ENCODE assay signal across 10 mouse cellular contexts in the genomic region with DNA sequence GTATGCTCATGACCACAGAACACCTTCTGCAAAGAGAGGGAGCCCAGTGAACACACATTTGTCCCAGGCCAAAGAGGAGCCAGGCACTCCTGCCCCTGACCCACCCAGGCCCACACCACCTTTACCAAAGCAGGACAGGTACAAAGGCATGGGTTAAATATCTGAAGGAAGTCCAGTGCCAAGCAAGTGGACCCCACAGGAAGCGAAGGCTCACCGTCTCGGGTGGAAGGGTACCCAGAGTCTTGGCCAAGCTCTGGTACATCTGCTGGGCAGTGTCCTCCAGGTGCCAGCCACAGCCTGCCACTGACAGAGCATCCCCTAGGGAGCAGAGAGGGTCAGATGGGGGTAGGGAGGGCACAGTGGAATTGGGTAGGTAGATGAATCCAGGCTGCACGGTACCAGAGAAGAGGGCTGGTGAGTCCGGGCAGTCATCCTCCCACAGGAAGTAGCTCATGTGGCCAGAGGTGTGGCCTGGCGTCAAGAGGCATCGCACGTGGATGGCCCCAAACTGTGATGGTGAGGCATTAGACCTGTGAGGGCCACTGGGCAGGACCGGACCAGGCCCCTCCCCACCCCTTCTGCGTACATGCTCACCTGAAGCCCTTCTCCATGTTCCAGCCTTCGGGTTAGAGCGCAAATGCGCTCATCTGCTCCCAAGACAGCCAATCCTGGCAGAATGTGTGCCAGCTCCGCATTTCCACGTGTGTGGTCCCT. TPM values are rescaled to one million over a fixed set of nuclear protein-coding genes. Genes with fewer than 3 reads are reported as not detected.
DNase-seq lines count a peak whose midpoint lies in the region; ATAC-seq and TF ChIP-seq lines count a peak whose summit lies in the region.
"Had no signal": no experiment of that assay in that cellular context is flagged by ENCODE, and none has a peak within 500 bp of the region (broad histone marks: within the 10 kb centered on the region; RNA-seq: fewer than 3 reads in every experiment).

No protein-coding gene starts in this region.

- H3K27ac ChIP-seq in heart, embryonic 13.5 days (replicated peaks): no peak overlapping the region
- H3K27ac ChIP-seq in cortical plate, adult 2 months (ENCODE audit: insufficient read depth, low read length): no peak overlapping the region
- H3K27ac ChIP-seq in hindbrain, embryonic 13.5 days: peak overlapping the region; percentile 91; the same call in 1 of the 2 replicates
- no peak overlapping the region for H3K27ac ChIP-seq in midbrain, embryonic 14.5 days (replicated peaks; ENCODE audit: low read depth, low read length)

- H3K9ac ChIP-seq in heart, embryonic 13.5 days: peak overlapping the region; percentile 90
- H3K9ac ChIP-seq in hindbrain, embryonic 13.5 days: peak overlapping the region; percentile 88
- peak overlapping the region; percentile 75 for H3K9ac ChIP-seq in midbrain, embryonic 14.5 days (replicated peaks; ENCODE audit: low read length)

- no peaks in the 10 kb centered on the region for H3K9me3 ChIP-seq in heart, embryonic 13.5 days
- H3K9me3 ChIP-seq in hindbrain, embryonic 13.5 days: no peaks in the 10 kb centered on the region
- no peaks in the 10 kb centered on the region for H3K9me3 ChIP-seq in midbrain, embryonic 14.5 days (ENCODE audit: control insufficient read depth, low read length)

- H3K27me3 ChIP-seq in heart, embryonic 13.5 days (replicated peaks): no peaks in the 10 kb centered on the region
- H3K27me3 ChIP-seq in hindbrain, embryonic 13.5 days: no peaks in the 10 kb centered on the region
- H3K27me3 ChIP-seq in midbrain, embryonic 14.5 days (ENCODE audit: control insufficient read depth, insufficient read depth, low read length): no peaks in the 10 kb centered on the region

- H3K36me3 ChIP-seq in heart, embryonic 13.5 days: peaks cover 69% of the 10 kb centered on the region
- H3K36me3 ChIP-seq in hindbrain, embryonic 13.5 days: peaks cover 62% of the 10 kb centered on the region
- peaks cover 37% of the 10 kb centered on the region for H3K36me3 ChIP-seq in midbrain, embryonic 14.5 days (ENCODE audit: control insufficient read depth, insufficient read depth, low read length)

- H3K4me3 ChIP-seq in heart, embryonic 13.5 days: peak overlapping the region; percentile 79
- peak overlapping the region; percentile 74 for H3K4me3 ChIP-seq in cortical plate, adult 2 months (ENCODE audit: insufficient read depth, low read length)
- H3K4me3 ChIP-seq in hindbrain, embryonic 13.5 days: peak overlapping the region; percentile 74
- H3K4me3 ChIP-seq in midbrain, embryonic 14.5 days (replicated peaks; ENCODE audit: low read depth, low read length): peak overlapping the region; percentile 73

- no peak for DNase-seq in heart, postnatal 10 days
- DNase-seq in midbrain, embryonic 14.5 days: no peak
- DNase-seq in adrenal gland, adult 18-20 months (ENCODE audit: low spot score in 2 of 2): no peak
- no peak for DNase-seq in layer of hippocampus, adult 9-11 months
- DNase-seq in spleen, postnatal 36 days (ENCODE audit: low spot score in 2 of 2): no peak
- DNase-seq: spleen, adult 18-20 months had no signal

- intact Hi-C loops in heart, postnatal 10 days (cut with DNase I): no loop called here

- no peak for ATAC-seq in heart, embryonic 13.5 days (ENCODE audit: extremely low read depth, insufficient number of reproducible peaks, low FRiP score, low TSS enrichment)
- no peak for ATAC-seq in hindbrain, embryonic 13.5 days (ENCODE audit: low FRiP score)
- ATAC-seq in midbrain, embryonic 14.5 days (ENCODE audit: low FRiP score, low TSS enrichment): no peak

- H3K4me2 ChIP-seq in heart, embryonic 13.5 days: peak overlapping the region; percentile 94
- peak overlapping the region; percentile 90 for H3K4me2 ChIP-seq in hindbrain, embryonic 13.5 days
- H3K4me2 ChIP-seq in midbrain, embryonic 14.5 days (ENCODE audit: low read length): peak overlapping the region; percentile 91

- peaks cover 31% of the 10 kb centered on the region for H3K4me1 ChIP-seq in heart, embryonic 13.5 days
- peaks cover 7% of the 10 kb centered on the region for H3K4me1 ChIP-seq in cortical plate, adult 2 months (ENCODE audit: control insufficient read depth, insufficient read depth, low read length)
- peaks cover 31% of the 10 kb centered on the region for H3K4me1 ChIP-seq in hindbrain, embryonic 13.5 days (replicated peaks)
- peaks cover 13% of the 10 kb centered on the region for H3K4me1 ChIP-seq in midbrain, embryonic 14.5 days (ENCODE audit: control insufficient read depth, insufficient read depth, low read length)

- no peak for TF ChIP-seq CTCF in cortical plate, adult 2 months (IDR thresholded peaks at IDR 0.05; ENCODE audit: extremely low read depth, insufficient read depth, low read length)

- 82% methylated on average over 15 of the region's 15 CpGs for WGBS in heart, embryonic 13.5 days
- WGBS in hindbrain, embryonic 13.5 days: 86% methylated on average over 15 of the region's 15 CpGs
- WGBS in midbrain, embryonic 14.5 days: 83% methylated on average over 15 of the region's 15 CpGs

- TF ChIP-seq POLR2A in cortical plate, adult 2 months (IDR thresholded peaks at IDR 0.05; ENCODE audit: extremely low read depth, insufficient read depth, low read length): no peak

RNA-seq across cellular contexts. Expression of a gene that starts 1.5 kb away (rescaled TPM):
- polyA plus RNA-seq in heart, embryonic 13.5 days (2015; fragmentation: Nextera tagmentation; extraction: Ambion mirVana): 50.2 and 51.3 TPM in 2 replicates
- total RNA-seq in heart, postnatal 10 days (2021): 10 to 100 TPM; 23.8 to 25.7 TPM
- 230 and 253 TPM in 2 replicates for polyA plus RNA-seq in cortical plate, adult 2 months (2012; rRNA removed)
- polyA plus RNA-seq in hindbrain, embryonic 13.5 days (2015; fragmentation: Nextera tagmentation; extraction: Ambion mirVana): 125 and 138 TPM in 2 replicates
- 155 and 181 TPM in 2 replicates for polyA plus RNA-seq in midbrain, embryonic 14.5 days (2014; fragmentation: Nextera tagmentation; extraction: Ambion mirVana)
- total RNA-seq in adrenal gland, adult 18-20 months (2021): 10 to 100 TPM; 17.4 to 23.7 TPM

RNA-seq across cellular contexts. Expression of a gene that starts 2.4 kb away (rescaled TPM):
- polyA plus RNA-seq in heart, embryonic 13.5 days (2015; fragmentation: Nextera tagmentation; extraction: Ambion mirVana): 0.09 and 0.17 TPM in 2 replicates
- total RNA-seq in heart, postnatal 10 days (2021): under 1 TPM in 1 of 2 experiments, not detected in 1; 0.14 TPM
- 0.17 and 0.52 TPM in 2 replicates for polyA plus RNA-seq in cortical plate, adult 2 months (2012; rRNA removed)
- polyA plus RNA-seq in hindbrain, embryonic 13.5 days (2015; fragmentation: Nextera tagmentation; extraction: Ambion mirVana): 0.16 and 0.36 TPM in 2 replicates
- polyA plus RNA-seq in midbrain, embryonic 14.5 days (2014; fragmentation: Nextera tagmentation; extraction: Ambion mirVana): 0.18 and 0.20 TPM in 2 replicates
- total RNA-seq in adrenal gland, adult 18-20 months (2021): not detected
- total RNA-seq: liver, adult 2 months had no signal

RNA-seq across cellular contexts. Expression of a gene that starts 8.7 kb away (rescaled TPM):
- polyA plus RNA-seq in heart, embryonic 13.5 days (2015; fragmentation: Nextera tagmentation; extraction: Ambion mirVana): 62.2 and 69.9 TPM in 2 replicates
- 10 to 100 TPM; 37.8 to 38.9 TPM for total RNA-seq in heart, postnatal 10 days (2021)
- 152 and 159 TPM in 2 replicates for polyA plus RNA-seq in cortical plate, adult 2 months (2012; rRNA removed)
- 86.6 and 86.8 TPM in 2 replicates for polyA plus RNA-seq in hindbrain, embryonic 13.5 days (2015; fragmentation: Nextera tagmentation; extraction: Ambion mirVana)
- 89.0 and 103 TPM in 2 replicates for polyA plus RNA-seq in midbrain, embryonic 14.5 days (2014; fragmentation: Nextera tagmentation; extraction: Ambion mirVana)
- total RNA-seq in adrenal gland, adult 18-20 months (2021): 10 to 100 TPM; 78.0 to 89.1 TPM

RNA-seq across cellular contexts. Expression of a gene that starts 10.4 kb away (rescaled TPM):
- 27.1 and 30.6 TPM in 2 replicates for polyA plus RNA-seq in heart, embryonic 13.5 days (2015; fragmentation: Nextera tagmentation; extraction: Ambion mirVana)
- total RNA-seq in heart, postnatal 10 days (2021): 10 to 100 TPM; 43.2 to 49.3 TPM
- 39.4 and 41.9 TPM in 2 replicates for polyA plus RNA-seq in cortical plate, adult 2 months (2012; rRNA removed)
- polyA plus RNA-seq in hindbrain, embryonic 13.5 days (2015; fragmentation: Nextera tagmentation; extraction: Ambion mirVana): 27.8 and 28.0 TPM in 2 replicates
- polyA plus RNA-seq in midbrain, embryonic 14.5 days (2014; fragmentation: Nextera tagmentation; extraction: Ambion mirVana): 32.7 and 33.3 TPM in 2 replicates
- 10 to 100 TPM; 35.8 to 37.1 TPM for total RNA-seq in adrenal gland, adult 18-20 months (2021)

RNA-seq across cellular contexts. Expression of a gene that starts 11.4 kb away (rescaled TPM):
- polyA plus RNA-seq in heart, embryonic 13.5 days (2015; fragmentation: Nextera tagmentation; extraction: Ambion mirVana): 0.84 TPM in 1 of 2 replicates, not detected in the other
- not detected for total RNA-seq in heart, postnatal 10 days (2021)
- 2.3 and 4.0 TPM in 2 replicates for polyA plus RNA-seq in cortical plate, adult 2 months (2012; rRNA removed)
- polyA plus RNA-seq in hindbrain, embryonic 13.5 days (2015; fragmentation: Nextera tagmentation; extraction: Ambion mirVana): 0.60 TPM in 1 of 2 replicates, not detected in the other
- polyA plus RNA-seq in midbrain, embryonic 14.5 days (2014; fragmentation: Nextera tagmentation; extraction: Ambion mirVana): not detected in 2 replicates
- total RNA-seq in adrenal gland, adult 18-20 months (2021): 1 to 10 TPM in 1 of 2 experiments, not detected in 1; 1.4 TPM
